Mouse (Mus musculus) small intestine, adult 2 months (tissue): ENCODE data around the gene Igf2bp2.

Experiments
- CTCF ChIP-seq: fragments of 200-500 bp; IDR thresholded peaks from 2 replicates; pipeline ENCODE4 v1.5.1; 2012; ENCODE audit warnings: low read depth, mild to moderate bottlenecking, control low read depth, inconsistent platforms, low read length, moderate library complexity, mixed read lengths; ENCODE audit not compliant: insufficient replicate concordance, insufficient read length; ENCODE audit errors: extremely low read depth
- POLR2A ChIP-seq: fragments of 200-500 bp; IDR thresholded peaks from 2 replicates; pipeline ENCODE4 v1.6.1; 2012; ENCODE audit warnings: low read depth, mild to moderate bottlenecking, control low read depth, inconsistent platforms, low read length, moderate library complexity

DNA sequence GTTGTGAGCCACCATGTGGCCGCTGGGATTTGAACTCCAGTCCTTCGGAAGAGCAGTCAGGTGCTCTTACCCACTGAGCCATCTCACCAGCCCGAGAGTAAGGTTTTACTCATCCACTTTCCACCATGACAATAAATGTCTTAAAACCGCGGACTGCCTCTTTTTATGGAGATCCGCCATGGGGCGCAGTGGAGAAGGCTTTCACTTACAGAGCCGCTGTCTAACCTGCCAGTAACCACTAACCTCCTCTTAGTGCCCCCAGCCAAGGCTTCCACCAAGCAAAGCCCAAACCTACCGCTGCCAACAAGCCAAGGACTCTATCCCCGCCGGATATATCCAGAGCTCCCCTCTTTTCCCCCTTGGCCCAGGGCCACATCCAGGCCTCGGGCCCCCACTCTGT, 24.3 kb upstream of the Igf2bp2 start:
- no peak for TF ChIP-seq CTCF
- no peak for TF ChIP-seq POLR2A
